Mouse (Mus musculus) olfactory bulb, adult 2 months (tissue): ENCODE results near the gene Zfp442.
"Not testable (repeated sequence)": the region's sequence is repeated elsewhere in the genome, so short reads cannot be mapped to it uniquely, and the experiment has no call there.

Experiments
- CTCF ChIP-seq: fragments of 200-500 bp; IDR thresholded peaks from 2 replicates; pipeline ENCODE4 v1.5.1; 2012; ENCODE audit warnings: low read depth, mild to moderate bottlenecking, low read length, moderate library complexity; ENCODE audit not compliant: insufficient read depth
- POLR2A ChIP-seq: fragments of 200-500 bp; IDR thresholded peaks from 2 replicates; pipeline ENCODE4 v1.6.1; 2012; ENCODE audit warnings: mild to moderate bottlenecking, low read depth, low read length, moderate library complexity; ENCODE audit not compliant: insufficient read depth

- TF ChIP-seq CTCF, POLR2A: not testable (repeated sequence)
These were observed 12.2 kb downstream of the Zfp442 start for GRCm38 (mm10) chr2:150439084-150439483.
